Comparison of ENCODE assay signal across 23 mouse cellular contexts in genomic region chr1:91933681-91934080, GRCm38 (mm10).
"Had no signal": no experiment of that assay in that cellular context is flagged by ENCODE, and none has a peak within 500 bp of the region (broad histone marks: within the 10 kb centered on the region; RNA-seq: fewer than 3 reads in every experiment).

No protein-coding gene starts in this region.

- H3K9me3 ChIP-seq: intestine, embryonic 15.5 days; kidney, embryonic 15.5 days; limb, embryonic 12.5 days; limb, embryonic 15.5 days; midbrain, embryonic 12.5 days had no signal

- H3K27ac ChIP-seq: intestine, embryonic 15.5 days; kidney, embryonic 15.5 days; left cerebral cortex, adult 2 months; limb, embryonic 12.5 days; limb, embryonic 15.5 days; liver, embryonic 14.5 days; macrophage; midbrain, embryonic 12.5 days; stomach, postnatal 0 days had no signal

- H3K36me3 ChIP-seq: intestine, embryonic 15.5 days had no signal

- H3K9ac ChIP-seq: intestine, embryonic 15.5 days; kidney, embryonic 15.5 days; limb, embryonic 12.5 days; limb, embryonic 15.5 days; liver, embryonic 14.5 days; liver, postnatal 0 days; midbrain, embryonic 12.5 days had no signal

- H3K4me3 ChIP-seq: intestine, embryonic 15.5 days; kidney, embryonic 15.5 days; left cerebral cortex, adult 2 months; limb, embryonic 12.5 days; limb, embryonic 15.5 days; midbrain, embryonic 12.5 days had no signal

- H3K4me1 ChIP-seq: intestine, embryonic 15.5 days; kidney, embryonic 15.5 days; limb, embryonic 12.5 days; limb, embryonic 15.5 days; midbrain, embryonic 12.5 days had no signal

- H3K4me2 ChIP-seq: intestine, embryonic 15.5 days; kidney, embryonic 15.5 days; limb, embryonic 12.5 days; limb, embryonic 15.5 days; liver, embryonic 11.5 days; midbrain, embryonic 12.5 days had no signal

- H3K27me3 ChIP-seq: intestine, embryonic 15.5 days; kidney, embryonic 15.5 days; limb, embryonic 12.5 days; limb, embryonic 15.5 days; midbrain, embryonic 12.5 days had no signal

- DNase-seq: kidney, adult 11 months; kidney, adult 8-10 months; kidney, postnatal 10 days; layer of hippocampus, postnatal 36 days; left cerebral cortex, postnatal 4 days; liver, postnatal 0 days; right cerebral cortex, adult 18-20 months; right cerebral cortex, postnatal 14 days; right cerebral cortex, postnatal 4 days; thymus, adult 2 months; thymus, postnatal 14 days; thymus, postnatal 4 days had no signal

- ATAC-seq: intestine, embryonic 15.5 days; liver, postnatal 0 days; midbrain, embryonic 16.5 days had no signal
